Comparison of ENCODE assay signal across 16 mouse cellular contexts in genomic region chr4:98428371-98428770, GRCm38 (mm10). TPM values are rescaled to one million over a fixed set of nuclear protein-coding genes. Genes with fewer than 3 reads are reported as not detected.
DNase-seq lines count a peak whose midpoint lies in the region; ATAC-seq and TF ChIP-seq lines count a peak whose summit lies in the region.
"Had no signal": no experiment of that assay in that cellular context is flagged by ENCODE, and none has a peak within 500 bp of the region (broad histone marks: within the 10 kb centered on the region; RNA-seq: fewer than 3 reads in every experiment).

No protein-coding gene starts in this region.

- no peak overlapping the region for H3K4me2 ChIP-seq in lung, embryonic 14.5 days
- H3K4me2 ChIP-seq in heart, embryonic 16.5 days (ENCODE audit: low read depth, low read length), result peak overlapping the region; percentile 43
- H3K4me2 ChIP-seq: hindbrain, embryonic 12.5 days; intestine, embryonic 15.5 days; limb, embryonic 13.5 days; neural tube, embryonic 12.5 days had no signal

- intact Hi-C loops in left cerebral cortex, postnatal 36 days (cut with DNase I), result no loop called here

- peak; percentile 31; the same call in 1 of the 2 replicates for ATAC-seq in lung, embryonic 14.5 days (ENCODE audit: insufficient read depth)
- ATAC-seq in heart, embryonic 16.5 days (replicated peaks; ENCODE audit: extremely low read depth, insufficient read depth, low FRiP score), result peak; percentile 72; the same call in 1 of the 2 replicates
- ATAC-seq: intestine, embryonic 15.5 days had no signal

- H3K36me3 ChIP-seq in heart, embryonic 10.5 days, result peaks cover 15% of the 10 kb centered on the region; the same call in 1 of the 2 replicates
- peaks cover 16% of the 10 kb centered on the region for H3K36me3 ChIP-seq in lung, embryonic 14.5 days (ENCODE audit: insufficient read depth)
- H3K36me3 ChIP-seq in heart, embryonic 16.5 days (ENCODE audit: control insufficient read depth, insufficient read depth), result 0 out of 2 replicates have a peak, but pooled peaks cover 3% of the 10 kb centered on the region
- H3K36me3 ChIP-seq: neural tube, embryonic 12.5 days had no signal

- H3K9me3 ChIP-seq in heart, embryonic 10.5 days, result no peaks in the 10 kb centered on the region
- no peaks in the 10 kb centered on the region for H3K9me3 ChIP-seq in lung, embryonic 14.5 days (ENCODE audit: low read depth, low read length)
- H3K9me3 ChIP-seq in heart, embryonic 16.5 days (replicated peaks; ENCODE audit: control insufficient read depth, low read length), result no peaks in the 10 kb centered on the region
- H3K9me3 ChIP-seq: hindbrain, embryonic 12.5 days; intestine, embryonic 15.5 days; limb, embryonic 13.5 days; neural tube, embryonic 12.5 days had no signal

- no peak overlapping the region for H3K4me3 ChIP-seq in heart, embryonic 10.5 days
- H3K4me3 ChIP-seq in lung, embryonic 14.5 days (ENCODE audit: low read depth, low read length), result no peak overlapping the region
- no peak overlapping the region for H3K4me3 ChIP-seq in heart, embryonic 16.5 days (ENCODE audit: low read length)
- H3K4me3 ChIP-seq: hindbrain, embryonic 12.5 days; intestine, embryonic 15.5 days; limb, embryonic 13.5 days; neural tube, embryonic 12.5 days had no signal

- TF ChIP-seq CTCF in lung, embryonic 14.5 days (IDR thresholded peaks at IDR 0.05; ENCODE audit: low read depth), result no peak

- WGBS in heart, embryonic 10.5 days, result 64% methylated on average over 8 of the region's 8 CpGs
- 54% methylated on average over 8 of the region's 8 CpGs for WGBS in lung, embryonic 14.5 days
- WGBS in heart, embryonic 16.5 days, result 41% methylated on average over 8 of the region's 8 CpGs

- H3K27ac ChIP-seq in heart, embryonic 10.5 days, result no peak overlapping the region
- no peak overlapping the region for H3K27ac ChIP-seq in lung, embryonic 14.5 days (ENCODE audit: low read depth)
- peak overlapping the region; percentile 64; the same call in 1 of the 2 replicates for H3K27ac ChIP-seq in heart, embryonic 16.5 days (ENCODE audit: low read length)
- H3K27ac ChIP-seq: hindbrain, embryonic 12.5 days; intestine, embryonic 15.5 days; limb, embryonic 13.5 days; liver, embryonic 14.5 days; neural tube, embryonic 12.5 days; stomach, postnatal 0 days had no signal

- H3K4me1 ChIP-seq in heart, embryonic 10.5 days, result 0 out of 2 replicates have a peak, but pooled peaks cover 4% of the 10 kb centered on the region
- H3K4me1 ChIP-seq in lung, embryonic 14.5 days (ENCODE audit: insufficient read depth), result no peaks in the 10 kb centered on the region
- H3K4me1 ChIP-seq in heart, embryonic 16.5 days (ENCODE audit: control insufficient read depth, insufficient read depth, low read length), result peaks cover 4% of the 10 kb centered on the region; the same call in 1 of the 2 replicates
- H3K4me1 ChIP-seq: hindbrain, embryonic 12.5 days; intestine, embryonic 15.5 days; neural tube, embryonic 12.5 days had no signal

- H3K9ac ChIP-seq in lung, embryonic 14.5 days, result no peak overlapping the region
- no peak overlapping the region for H3K9ac ChIP-seq in heart, embryonic 16.5 days (ENCODE audit: low read length)
- H3K9ac ChIP-seq: hindbrain, embryonic 12.5 days; intestine, embryonic 15.5 days; limb, embryonic 13.5 days; liver, embryonic 14.5 days; neural tube, embryonic 12.5 days had no signal

- peak; percentile 8 for DNase-seq in heart, adult 8-10 months (ENCODE audit: low spot score)
- DNase-seq in heart, embryonic 10.5 days (ENCODE audit: low spot score), result no peak
- DNase-seq in lung, embryonic 14.5 days, result peak; percentile 40
- no peak for DNase-seq in lung, postnatal 10 days
- no peak for DNase-seq in spleen, postnatal 14 days (ENCODE audit: low spot score in 2 of 2)
- DNase-seq in left cerebral cortex, postnatal 36 days (ENCODE audit: low spot score in 2 of 2), result no peak
- DNase-seq: cerebellum, adult 9-10 months; embryo, embryonic 11 days; gastrocnemius, postnatal 36 days had no signal

- no peaks in the 10 kb centered on the region for H3K27me3 ChIP-seq in heart, embryonic 10.5 days (ENCODE audit: insufficient read depth, poor library complexity, severe bottlenecking)
- H3K27me3 ChIP-seq in lung, embryonic 14.5 days (ENCODE audit: insufficient read depth, low read length), result no peaks in the 10 kb centered on the region
- H3K27me3 ChIP-seq in heart, embryonic 16.5 days (ENCODE audit: control insufficient read depth, insufficient read depth, low read length), result no peaks in the 10 kb centered on the region
- H3K27me3 ChIP-seq: hindbrain, embryonic 12.5 days; intestine, embryonic 15.5 days; limb, embryonic 13.5 days; neural tube, embryonic 12.5 days had no signal

RNA-seq across cellular contexts. Expression of gene Patj, which starts 32.8 kb away (rescaled TPM):
- total RNA-seq in heart, adult 8-10 months (2022), result 10 to 100 TPM; 11.1 to 18.5 (median 13.2) TPM
- 12.4 and 13.3 TPM in 2 replicates for polyA plus RNA-seq in heart, embryonic 10.5 days (2016; fragmentation: Nextera tagmentation; extraction: Ambion mirVana)
- 28.4 and 29.7 TPM in 2 replicates for polyA plus RNA-seq in lung, embryonic 14.5 days (2014; fragmentation: Nextera tagmentation; extraction: Ambion mirVana)
- polyA plus RNA-seq in heart, embryonic 16.5 days (2015; fragmentation: Nextera tagmentation; extraction: Ambion mirVana), result 7.6 and 8.9 TPM in 2 replicates
- total RNA-seq in left cerebral cortex, postnatal 36 days (2021), result 10 to 100 TPM in 1 of 2 experiments, 1 to 10 TPM in 1; 7.5 to 19.6 TPM

RNA-seq across cellular contexts. Expression of gene Tm2d1, which starts 45.3 kb away (rescaled TPM):
- 10 to 100 TPM; 45.5 to 50.5 (median 46.6) TPM for total RNA-seq in heart, adult 8-10 months (2022)
- 80.7 and 98.6 TPM in 2 replicates for polyA plus RNA-seq in heart, embryonic 10.5 days (2016; fragmentation: Nextera tagmentation; extraction: Ambion mirVana)
- 78.6 and 86.0 TPM in 2 replicates for polyA plus RNA-seq in lung, embryonic 14.5 days (2014; fragmentation: Nextera tagmentation; extraction: Ambion mirVana)
- 94.0 and 102 TPM in 2 replicates for polyA plus RNA-seq in heart, embryonic 16.5 days (2015; fragmentation: Nextera tagmentation; extraction: Ambion mirVana)
- 10 to 100 TPM; 43.1 to 46.2 TPM for total RNA-seq in left cerebral cortex, postnatal 36 days (2021)

Comparison
In these comparisons a context has a peak if more than half of its experiments do, and no peak if none do; other contexts are left out.
1. DNase-seq: peak in heart, adult 8-10 months (single experiment) and lung, embryonic 14.5 days (single experiment); none in heart, embryonic 10.5 days (single experiment), lung, postnatal 10 days (single experiment), spleen, postnatal 14 days (0 of 2) and left cerebral cortex, postnatal 36 days (0 of 2).